Mouse (Mus musculus): Measurements from ENCODE around the gene Helq.

Helq gene

GRCm38 (mm10) chr5:100818341-100818740 is 19.9 kb upstream of the Helq start:
- in situ Hi-C loops (cut with MboI; ENCODE audit: unreplicated experiment in 2 of 2): loop anchor here (5.0 to 25.0 kb wide), 5 partner anchors 141 to 781 kb away; partner anchors contain the start of genes Coq2 (in 1 of the 2), Enoph1 (in 1 of the 2), Hnrnpdl (in 1 of the 2) and Sec31a (in 1 of the 2)

- in situ Hi-C loops (cut with MboI; ENCODE audit: unreplicated experiment in 2 of 2): loop anchor here (5.0 to 10.0 kb wide), 3 partner anchors 72 to 117 kb away; partner anchors contain the start of gene Coq2 (in 1 of the 2)
Observed at GRCm38 (mm10) chr5:100794084-100794483, 4.3 kb downstream of the Helq start.

GRCm38 (mm10) chr5:100792261-100792660 is 6.1 kb downstream of the Helq start:
- in situ Hi-C loops (cut with MboI; ENCODE audit: unreplicated experiment in 2 of 2): loop anchor here (5.0 to 10.0 kb wide), 3 partner anchors 70 to 115 kb away; partner anchors contain the start of gene Coq2 (in 1 of the 2)

GRCm38 (mm10) chr5:100787527-100787926 is 10.9 kb downstream of the Helq start:
- in situ Hi-C loops (cut with MboI; ENCODE audit: unreplicated experiment in 2 of 2): no loop called here

- in situ Hi-C loops (cut with MboI; ENCODE audit: unreplicated experiment in 2 of 2): no loop called here
Observed at GRCm38 (mm10) chr5:100779002-100779401, 19.4 kb downstream of the Helq start.

- in situ Hi-C loops (cut with MboI; ENCODE audit: unreplicated experiment in 2 of 2): no loop called here
Observed at GRCm38 (mm10) chr5:100776900-100777299, 21.5 kb downstream of the Helq start.

- in situ Hi-C loops (cut with MboI; ENCODE audit: unreplicated experiment in 2 of 2): no loop called here
Observed at GRCm38 (mm10) chr5:100775778-100776404, 22.5 kb downstream of the Helq start.

- in situ Hi-C loops (cut with MboI; ENCODE audit: unreplicated experiment in 2 of 2): no loop called here
Observed at GRCm38 (mm10) chr5:100771575-100771974, 26.8 kb downstream of the Helq start.

- in situ Hi-C loops (cut with MboI; ENCODE audit: unreplicated experiment in 2 of 2): no loop called here
Observed at GRCm38 (mm10) chr5:100766026-100766425, 32.4 kb downstream of the Helq start.

- in situ Hi-C loops (cut with MboI; ENCODE audit: unreplicated experiment in 2 of 2): no loop called here
Observed at GRCm38 (mm10) chr5:100761736-100762135, 36.7 kb downstream of the Helq start.

- in situ Hi-C loops (cut with MboI; ENCODE audit: unreplicated experiment in 2 of 2): no loop called here
Observed at GRCm38 (mm10) chr5:100760049-100760663, 38.2 kb downstream of the Helq start.

- in situ Hi-C loops (cut with MboI; ENCODE audit: unreplicated experiment in 2 of 2): no loop called here
Observed at GRCm38 (mm10) chr5:100758121-100758520, 40.3 kb downstream of the Helq start.

GRCm38 (mm10) chr5:100753407-100753806 is 45.0 kb downstream of the Helq start:
- in situ Hi-C loops (cut with MboI; ENCODE audit: unreplicated experiment in 2 of 2): loop anchor here in 1 of 2 experiments (5.0 kb wide), 1 partner anchor 36 kb away; the partner anchor contains the start of gene Hpse

- in situ Hi-C loops (cut with MboI; ENCODE audit: unreplicated experiment in 2 of 2): loop anchor here in 1 of 2 experiments (5.0 kb wide), 1 partner anchor 34 kb away; the partner anchor contains the start of gene Hpse
Observed at GRCm38 (mm10) chr5:100751655-100752054, 46.7 kb downstream of the Helq start.

GRCm38 (mm10) chr5:100750617-100751255 is 47.7 kb downstream of the Helq start:
- in situ Hi-C loops (cut with MboI; ENCODE audit: unreplicated experiment in 2 of 2): loop anchor here in 1 of 2 experiments (5.0 kb wide), 1 partner anchor 33 kb away; the partner anchor contains the start of gene Hpse

GRCm38 (mm10) chr5:100738802-100739201 is 59.6 kb downstream of the Helq start:
- in situ Hi-C loops (cut with MboI; ENCODE audit: unreplicated experiment in 2 of 2): no loop called here

GRCm38 (mm10) chr5:100736919-100737318 is 61.5 kb downstream of the Helq start:
- in situ Hi-C loops (cut with MboI; ENCODE audit: unreplicated experiment in 2 of 2): no loop called here

GRCm38 (mm10) chr5:100734535-100734934 is 63.9 kb downstream of the Helq start:
- in situ Hi-C loops (cut with MboI; ENCODE audit: unreplicated experiment in 2 of 2): no loop called here

GRCm38 (mm10) chr5:100728757-100729156 is 69.6 kb downstream of the Helq start:
- in situ Hi-C loops (cut with MboI; ENCODE audit: unreplicated experiment in 2 of 2): no loop called here

- in situ Hi-C loops (cut with MboI; ENCODE audit: unreplicated experiment in 2 of 2): no loop called here
Observed at GRCm38 (mm10) chr5:100726001-100726400, 72.4 kb downstream of the Helq start.
